Mouse (Mus musculus): ENCODE measurements around the gene Slc47a1. TPM values are rescaled to one million over a fixed set of nuclear protein-coding genes. Genes with fewer than 3 reads are reported as not detected.

Gene Slc47a1
- polyA plus RNA-seq, 2 experiments = 0.65 to 0.82 TPM

DNA sequence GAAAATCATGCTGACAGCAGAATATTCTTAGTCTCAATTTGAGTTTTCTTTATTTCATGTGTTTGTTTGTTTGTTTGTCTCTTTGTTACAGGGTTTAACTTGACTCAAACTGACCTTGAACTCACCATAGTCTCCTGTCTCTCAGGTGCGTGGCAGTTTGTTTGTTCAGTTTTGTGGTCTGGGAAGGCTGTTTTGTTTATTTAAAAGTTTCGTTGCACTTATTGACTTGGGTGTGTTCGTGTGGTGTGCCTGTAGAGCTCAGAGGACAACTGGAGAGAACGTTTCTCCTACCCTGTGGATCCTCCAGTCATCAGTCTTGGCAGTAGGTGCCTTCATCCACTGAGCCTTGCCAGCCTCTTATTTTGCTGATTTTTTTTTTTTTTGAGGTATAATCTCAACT lies 10.8 kb upstream of the Slc47a1 start:
- Histone ChIP-seq H3K4me1 (ENCODE audit: control insufficient read depth, insufficient read depth, low read length) (no peaks in the 10 kb centered on the region), H3K36me3 (ENCODE audit: control insufficient read depth, insufficient read depth, low read length) (no peaks in the 10 kb centered on the region), H3K4me3 (replicated peaks; ENCODE audit: low read length) (no peak overlapping the region), H3K27ac (replicated peaks; ENCODE audit: low read depth, low read length) (no peak overlapping the region), H3K9me3 (ENCODE audit: control insufficient read depth, low read length) (no peaks in the 10 kb centered on the region), H3K27me3 (ENCODE audit: control insufficient read depth, insufficient read depth, low read length) (no peaks in the 10 kb centered on the region), H3K4me2 (replicated peaks; ENCODE audit: low read depth, low read length, severe bottlenecking) (no peak overlapping the region), H3K9ac (ENCODE audit: low read depth, low read length, severe bottlenecking) (no peak overlapping the region)
- DNase-seq (ENCODE audit: low spot score) (no peak), ATAC-seq (ENCODE audit: low FRiP score, low read depth) (no peak)
- 72% methylated on average over 4 of the region's 4 CpGs for WGBS
- no peak for TF ChIP-seq POLR2A (IDR thresholded peaks at IDR 0.05; ENCODE audit: borderline replicate concordance, extremely low read depth, insufficient read depth, insufficient read length)

DNA sequence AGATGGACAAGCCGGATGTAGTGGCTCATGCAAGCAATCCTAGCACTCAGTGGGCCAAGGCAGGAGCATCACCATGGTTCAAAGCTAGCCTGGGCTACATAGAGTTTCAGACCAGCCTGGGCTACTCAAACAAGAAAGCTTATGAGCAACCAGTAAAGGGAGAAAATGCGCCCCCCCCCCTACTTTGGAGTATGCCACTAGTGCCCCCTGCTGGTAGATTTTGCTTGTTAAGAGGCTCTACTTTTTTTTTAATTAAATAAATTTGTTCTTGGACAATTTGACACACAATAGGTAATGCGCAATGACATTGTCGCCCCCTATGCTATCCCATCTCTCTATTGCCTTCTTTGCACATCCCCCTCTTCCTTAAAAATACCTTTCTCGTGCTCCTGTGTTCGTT lies 9.9 kb upstream of the Slc47a1 start:
- Histone ChIP-seq H3K4me2 (replicated peaks; ENCODE audit: low read depth, low read length, severe bottlenecking) (no peak overlapping the region), H3K27me3 (ENCODE audit: control insufficient read depth, insufficient read depth, low read length) (no peaks in the 10 kb centered on the region), H3K4me1 (ENCODE audit: control insufficient read depth, insufficient read depth, low read length) (no peaks in the 10 kb centered on the region), H3K9me3 (ENCODE audit: control insufficient read depth, low read length) (no peaks in the 10 kb centered on the region), H3K9ac (ENCODE audit: low read depth, low read length, severe bottlenecking) (no peak overlapping the region), H3K4me3 (replicated peaks; ENCODE audit: low read length) (no peak overlapping the region), H3K27ac (replicated peaks; ENCODE audit: low read depth, low read length) (no peak overlapping the region), H3K36me3 (ENCODE audit: control insufficient read depth, insufficient read depth, low read length) (no peaks in the 10 kb centered on the region)
- ATAC-seq (ENCODE audit: low FRiP score, low read depth) (no peak), DNase-seq (ENCODE audit: low spot score) (peak; percentile 67)
- 67% methylated on average over 6 of the region's 6 CpGs for WGBS
- no peak for TF ChIP-seq POLR2A (IDR thresholded peaks at IDR 0.05; ENCODE audit: borderline replicate concordance, extremely low read depth, insufficient read depth, insufficient read length)

DNA sequence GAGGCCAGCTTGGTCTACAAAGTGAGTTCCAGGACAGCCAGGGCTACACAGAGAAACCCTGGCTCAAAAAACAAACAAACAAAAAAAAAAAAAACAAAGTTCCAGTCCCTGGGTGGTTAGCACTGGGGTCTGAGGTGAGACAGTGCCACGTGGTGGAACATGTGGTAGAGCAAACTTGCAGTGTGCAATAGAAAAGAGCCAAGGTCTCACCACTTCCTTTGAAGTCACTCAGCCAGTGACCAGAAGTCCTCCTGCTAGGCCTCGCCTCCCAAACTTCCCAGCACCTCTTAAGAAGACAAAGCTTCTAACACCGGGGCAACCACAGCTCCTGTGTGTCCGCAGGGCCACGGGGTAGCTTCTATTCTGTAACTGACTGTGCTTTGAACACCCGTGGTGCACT lies 9.1 kb upstream of the Slc47a1 start:
- no peaks in the 10 kb centered on the region for H3K27me3 ChIP-seq (ENCODE audit: control insufficient read depth, insufficient read depth, low read length)
- H3K9me3 ChIP-seq (ENCODE audit: control insufficient read depth, low read length) = no peaks in the 10 kb centered on the region
- TF ChIP-seq POLR2A (IDR thresholded peaks at IDR 0.05; ENCODE audit: borderline replicate concordance, extremely low read depth, insufficient read depth, insufficient read length) = no peak
- 73% methylated on average over 6 of the region's 6 CpGs for WGBS
- H3K4me3 ChIP-seq (replicated peaks; ENCODE audit: low read length) = no peak overlapping the region
- H3K4me2 ChIP-seq (replicated peaks; ENCODE audit: low read depth, low read length, severe bottlenecking) = no peak overlapping the region
- ATAC-seq (ENCODE audit: low FRiP score, low read depth) (no peak), DNase-seq (ENCODE audit: low spot score) (no peak)
- no peak overlapping the region for H3K27ac ChIP-seq (replicated peaks; ENCODE audit: low read depth, low read length)
- H3K4me1 ChIP-seq (ENCODE audit: control insufficient read depth, insufficient read depth, low read length) = no peaks in the 10 kb centered on the region
- H3K9ac ChIP-seq (ENCODE audit: low read depth, low read length, severe bottlenecking) = no peak overlapping the region
- no peaks in the 10 kb centered on the region for H3K36me3 ChIP-seq (ENCODE audit: control insufficient read depth, insufficient read depth, low read length)

DNA sequence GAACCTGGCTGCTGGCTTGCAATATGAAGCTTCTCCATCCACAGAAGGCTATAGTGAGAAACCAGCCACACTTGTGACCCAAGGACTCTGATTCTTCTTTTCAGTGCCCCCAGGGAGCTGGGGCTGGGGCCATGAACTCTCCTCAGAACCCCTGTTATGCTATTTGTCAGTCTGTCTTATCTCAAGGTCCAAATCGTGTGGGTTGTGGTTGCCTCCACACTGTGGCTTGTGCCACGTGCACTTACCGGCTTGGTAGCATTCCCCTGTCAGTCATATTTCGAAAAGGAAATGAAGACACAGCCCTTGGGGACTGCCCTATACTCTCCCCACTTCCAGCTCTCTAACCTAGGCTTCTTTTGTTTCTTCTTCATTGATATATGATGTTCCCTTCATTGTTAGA lies 7.6 kb upstream of the Slc47a1 start:
- no peak for DNase-seq (ENCODE audit: low spot score)
- no peak for TF ChIP-seq POLR2A (IDR thresholded peaks at IDR 0.05; ENCODE audit: borderline replicate concordance, extremely low read depth, insufficient read depth, insufficient read length)
- Histone ChIP-seq H3K27me3 (ENCODE audit: control insufficient read depth, insufficient read depth, low read length) (no peaks in the 10 kb centered on the region), H3K9ac (ENCODE audit: low read depth, low read length, severe bottlenecking) (no peak overlapping the region), H3K36me3 (ENCODE audit: control insufficient read depth, insufficient read depth, low read length) (no peaks in the 10 kb centered on the region), H3K27ac (replicated peaks; ENCODE audit: low read depth, low read length) (no peak overlapping the region), H3K9me3 (ENCODE audit: control insufficient read depth, low read length) (no peaks in the 10 kb centered on the region), H3K4me1 (ENCODE audit: control insufficient read depth, insufficient read depth, low read length) (no peaks in the 10 kb centered on the region), H3K4me2 (replicated peaks; ENCODE audit: low read depth, low read length, severe bottlenecking) (no peak overlapping the region), H3K4me3 (replicated peaks; ENCODE audit: low read length) (no peak overlapping the region)
- WGBS = 72% methylated on average over 4 of the region's 4 CpGs
- ATAC-seq (ENCODE audit: low FRiP score, low read depth) = no peak

DNA sequence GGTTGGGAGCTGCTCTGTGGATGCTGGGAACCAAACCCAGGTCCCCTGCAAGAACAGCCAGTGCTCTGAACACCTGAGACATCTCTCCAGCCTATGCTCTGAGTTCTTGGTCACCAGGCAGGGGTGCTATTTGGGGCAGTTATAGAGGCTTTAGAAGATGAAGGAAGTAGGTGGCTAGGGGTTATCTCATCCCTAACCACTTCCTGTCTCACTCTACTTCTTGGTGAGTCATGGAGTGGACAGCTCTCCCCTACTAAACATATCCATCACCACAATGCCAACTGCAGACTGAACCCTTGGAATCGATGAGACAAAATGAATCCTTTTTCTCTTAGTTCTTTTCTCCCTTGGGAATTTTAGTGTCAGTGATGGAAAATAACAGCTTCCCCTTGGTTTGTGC lies 3.1 kb upstream of the Slc47a1 start:
- TF ChIP-seq POLR2A (IDR thresholded peaks at IDR 0.05; ENCODE audit: borderline replicate concordance, extremely low read depth, insufficient read depth, insufficient read length) = no peak
- H3K4me1 ChIP-seq (ENCODE audit: control insufficient read depth, insufficient read depth, low read length) = peaks cover 5% of the 10 kb centered on the region; the same call in 1 of the 2 replicates
- no peak for ATAC-seq (ENCODE audit: low FRiP score, low read depth)
- WGBS = 91% methylated on average over 1 of the region's 1 CpGs
- H3K4me2 ChIP-seq (replicated peaks; ENCODE audit: low read depth, low read length, severe bottlenecking) = no peak overlapping the region
- peaks cover 21% of the 10 kb centered on the region for H3K27me3 ChIP-seq (ENCODE audit: control insufficient read depth, insufficient read depth, low read length)
- H3K4me3 ChIP-seq (replicated peaks; ENCODE audit: low read length) = no peak overlapping the region
- H3K9me3 ChIP-seq (ENCODE audit: control insufficient read depth, low read length) = no peaks in the 10 kb centered on the region
- DNase-seq (ENCODE audit: low spot score) = no peak
- H3K27ac ChIP-seq (replicated peaks; ENCODE audit: low read depth, low read length) = no peak overlapping the region
- H3K36me3 ChIP-seq (ENCODE audit: control insufficient read depth, insufficient read depth, low read length) = no peaks in the 10 kb centered on the region
- H3K9ac ChIP-seq (ENCODE audit: low read depth, low read length, severe bottlenecking) = no peak overlapping the region

DNA sequence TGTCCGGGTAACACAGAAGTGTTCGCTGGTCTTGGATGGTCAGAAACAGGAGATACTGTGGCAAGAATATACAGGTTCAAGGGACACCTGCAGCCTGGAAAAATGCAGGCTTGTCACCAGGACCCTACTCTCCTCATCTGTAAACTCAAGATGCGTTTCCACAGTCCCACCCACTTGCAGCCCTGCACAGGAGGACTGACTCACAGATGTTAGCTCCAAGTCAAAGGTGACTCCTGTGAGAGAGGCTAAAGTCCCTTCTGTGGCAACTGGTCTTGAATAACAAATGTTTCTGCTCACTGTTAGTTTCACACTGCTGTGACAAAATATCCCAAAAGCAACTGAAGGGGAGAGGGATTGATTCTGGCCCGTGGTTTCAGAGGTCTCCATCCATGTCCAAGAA lies 506 bp upstream of the Slc47a1 start:
- TF ChIP-seq POLR2A (IDR thresholded peaks at IDR 0.05; ENCODE audit: borderline replicate concordance, extremely low read depth, insufficient read depth, insufficient read length) = no peak
- H3K27ac ChIP-seq (replicated peaks; ENCODE audit: low read depth, low read length) = no peak overlapping the region
- H3K36me3 ChIP-seq (ENCODE audit: control insufficient read depth, insufficient read depth, low read length) = no peaks in the 10 kb centered on the region
- WGBS = 66% methylated on average over 4 of the region's 4 CpGs
- no peak overlapping the region for H3K4me2 ChIP-seq (replicated peaks; ENCODE audit: low read depth, low read length, severe bottlenecking)
- peaks cover 5% of the 10 kb centered on the region; the same call in 1 of the 2 replicates for H3K4me1 ChIP-seq (ENCODE audit: control insufficient read depth, insufficient read depth, low read length)
- no peak overlapping the region for H3K9ac ChIP-seq (ENCODE audit: low read depth, low read length, severe bottlenecking)
- no peak for ATAC-seq (ENCODE audit: low FRiP score, low read depth)
- no peaks in the 10 kb centered on the region for H3K9me3 ChIP-seq (ENCODE audit: control insufficient read depth, low read length)
- no peak overlapping the region for H3K4me3 ChIP-seq (replicated peaks; ENCODE audit: low read length)
- DNase-seq (ENCODE audit: low spot score) = no peak
- H3K27me3 ChIP-seq (ENCODE audit: control insufficient read depth, insufficient read depth, low read length) = peaks cover 22% of the 10 kb centered on the region

Measured in limb, embryonic 14.5 days (tissue).